Mouse (Mus musculus) MEL (cell line): Measurements from ENCODE around the gene March6. TPM values are rescaled to one million over a fixed set of nuclear protein-coding genes. Genes with fewer than 3 reads are reported as not detected.

ENCODE experiments used
- DNase-seq: peaks from one replicate; pipeline ENCODE4 v3.0.0; 2011; ENCODE audit warnings: low read depth, low spot score
- H3K27ac ChIP-seq: 2 replicates; pipeline ENCODE4 v1.5.1; 2012; ENCODE audit warnings: low read depth, mild to moderate bottlenecking, control low read depth, low read length, moderate library complexity; ENCODE audit not compliant: control insufficient read depth
- H3K27me3 ChIP-seq, 2 experiments: fragments of 150-350 bp in 1 of 2; sonication (generic) in 1 of 2; 2 replicates each; pipeline ENCODE4 v1.6.1; 2012; ENCODE audit warnings: low read length in 2 of 2, mild to moderate bottlenecking in 2 of 2, improper control_type of control experiment in 1 of 2, moderate library complexity in 1 of 2; ENCODE audit not compliant: insufficient read depth in 2 of 2, control insufficient read depth in 1 of 2
- H3K36me3 ChIP-seq, 2 experiments: 2 replicates each; pipeline ENCODE4 v1.6.1; 2012 to 2014; ENCODE audit warnings: low read length in 2 of 2, improper control_type of control experiment in 1 of 2, inconsistent platforms in 1 of 2, mild to moderate bottlenecking in 1 of 2; ENCODE audit not compliant: insufficient read depth in 2 of 2, control insufficient read depth in 1 of 2
- H3K4me1 ChIP-seq, 2 experiments: fragments of 150-350 bp in 1 of 2; sonication (generic) in 1 of 2; 2 replicates each; pipeline ENCODE4 v1.6.1; 2012; ENCODE audit warnings: low read length in 2 of 2, improper control_type of control experiment in 1 of 2, mild to moderate bottlenecking in 1 of 2; ENCODE audit not compliant: insufficient read depth in 2 of 2, control insufficient read depth in 1 of 2
- H3K4me3 ChIP-seq, 2 experiments: fragments of 150-350 bp in 1 of 2; sonication (generic) in 1 of 2; 2 replicates each; pipeline ENCODE4 v1.5.1; 2012; ENCODE audit warnings: low read depth in 2 of 2, low read length in 2 of 2, mild to moderate bottlenecking in 2 of 2, moderate library complexity in 2 of 2, control low read depth in 1 of 2, improper control_type of control experiment in 1 of 2; ENCODE audit not compliant: control insufficient read depth in 1 of 2, insufficient read depth in 1 of 2
- H3K79me2 ChIP-seq: 2 replicates; pipeline ENCODE4 v1.6.1; 2012; ENCODE audit warnings: mild to moderate bottlenecking, low read length, moderate library complexity; ENCODE audit not compliant: control insufficient read depth, poor library complexity, insufficient read depth
- H3K9ac ChIP-seq: 2 replicates; pipeline ENCODE4 v1.6.1; 2012; ENCODE audit warnings: low read depth, mild to moderate bottlenecking, control low read depth, low read length, moderate library complexity; ENCODE audit not compliant: control insufficient read depth, poor library complexity, severe bottlenecking
- H3K9me3 ChIP-seq: fragments of 150-350 bp; sonication (generic); replicated peaks from 2 replicates; pipeline ENCODE4 v1.6.1; 2012; ENCODE audit warnings: mild to moderate bottlenecking, low read length, improper control_type of control experiment, moderate library complexity; ENCODE audit not compliant: insufficient read depth
- BHLHE40 ChIP-seq: IDR thresholded peaks from 2 replicates; pipeline ENCODE4 v1.6.1; 2012; ENCODE audit warnings: low read depth, mild to moderate bottlenecking, inconsistent platforms, low read length, improper control_type of control experiment, borderline replicate concordance
- CHD1 ChIP-seq: IDR thresholded peaks from 2 replicates; pipeline ENCODE4 v1.6.1; 2012; ENCODE audit warnings: low read depth, mild to moderate bottlenecking, inconsistent platforms, low read length, improper control_type of control experiment
- E2F4 ChIP-seq: IDR thresholded peaks from 2 replicates; pipeline ENCODE4 v1.6.1; 2011; ENCODE audit warnings: low read depth, low read length, improper control_type of control experiment, borderline replicate concordance
- ELF1 ChIP-seq: IDR thresholded peaks from 2 replicates; pipeline ENCODE4 v1.6.1; 2014; ENCODE audit warnings: low read depth, mild to moderate bottlenecking, inconsistent platforms, low read length, improper control_type of control experiment, moderate library complexity
- ETS1 ChIP-seq: IDR thresholded peaks from 2 replicates; pipeline ENCODE4 v1.6.1; 2012; ENCODE audit warnings: low read depth, mild to moderate bottlenecking, inconsistent platforms, low read length, improper control_type of control experiment, moderate library complexity
- GATA1 ChIP-seq: IDR thresholded peaks from 2 replicates; pipeline ENCODE4 v1.6.1; 2011; ENCODE audit warnings: low read depth, low read length, improper control_type of control experiment
- HCFC1 ChIP-seq: IDR thresholded peaks from 2 replicates; pipeline ENCODE4 v1.6.1; 2012; ENCODE audit warnings: low read depth, mild to moderate bottlenecking, inconsistent platforms, low read length, improper control_type of control experiment, moderate library complexity
- JUND ChIP-seq: IDR thresholded peaks from 2 replicates; pipeline ENCODE4 v1.6.1; 2011; ENCODE audit warnings: low read depth, mild to moderate bottlenecking, improper control_type of control experiment, low read length
- MAFK ChIP-seq: IDR thresholded peaks from 2 replicates; pipeline ENCODE4 v1.6.1; 2011; ENCODE audit warnings: low read depth, mild to moderate bottlenecking, low read length, improper control_type of control experiment, borderline replicate concordance
- MXI1 ChIP-seq: IDR thresholded peaks from 2 replicates; pipeline ENCODE4 v1.6.1; 2011; ENCODE audit warnings: mild to moderate bottlenecking, low read depth, low read length, improper control_type of control experiment
- MYC ChIP-seq: IDR thresholded peaks from 2 replicates; pipeline ENCODE4 v1.6.1; 2011; ENCODE audit warnings: low read depth, mild to moderate bottlenecking, low read length, improper control_type of control experiment, moderate library complexity
- NRF1 ChIP-seq: IDR thresholded peaks from 2 replicates; pipeline ENCODE4 v1.6.1; 2014; ENCODE audit warnings: low read depth, mild to moderate bottlenecking, inconsistent platforms, low read length, improper control_type of control experiment, moderate library complexity; ENCODE audit not compliant: poor library complexity, insufficient read depth, severe bottlenecking
- POLR2A ChIP-seq, 2 experiments: IDR thresholded peaks; 2 replicates each; pipeline ENCODE4 v1.6.1; 2011 to 2012; ENCODE audit warnings: low read length in 2 of 2, mild to moderate bottlenecking in 2 of 2, control low read depth in 1 of 2, improper control_type of control experiment in 1 of 2, low read depth in 1 of 2, moderate library complexity in 1 of 2; ENCODE audit not compliant: control insufficient read depth in 1 of 2, insufficient read depth in 1 of 2, poor library complexity in 1 of 2
- RCOR1 ChIP-seq: IDR thresholded peaks from 2 replicates; pipeline ENCODE4 v1.6.1; 2012; ENCODE audit warnings: low read depth, mild to moderate bottlenecking, inconsistent platforms, low read length, improper control_type of control experiment
- SMC3 ChIP-seq: IDR thresholded peaks from 2 replicates; pipeline ENCODE4 v1.6.1; 2011; ENCODE audit warnings: low read depth, low read length, improper control_type of control experiment
- TCF12 ChIP-seq: IDR thresholded peaks from 2 replicates; pipeline ENCODE4 v1.6.1; 2014; ENCODE audit warnings: low read depth, mild to moderate bottlenecking, inconsistent platforms, low read length, improper control_type of control experiment, moderate library complexity
- USF2 ChIP-seq, 2 experiments: IDR thresholded peaks; 2 replicates each; pipeline ENCODE4 v1.6.1; 2011 to 2012; ENCODE audit warnings: improper control_type of control experiment in 2 of 2, low read length in 2 of 2, borderline replicate concordance in 1 of 2, inconsistent platforms in 1 of 2, low read depth in 1 of 2, mild to moderate bottlenecking in 1 of 2; ENCODE audit not compliant: insufficient read depth in 1 of 2
- ZC3H11A ChIP-seq: IDR thresholded peaks from 2 replicates; pipeline ENCODE4 v1.6.1; 2012; ENCODE audit warnings: low read depth, mild to moderate bottlenecking, inconsistent platforms, low read length, improper control_type of control experiment
- polyA plus RNA-seq, 2 experiments: library from polyadenylated mRNA; stranded (reverse) in 1 of 2; unstranded in 1 of 2; fragments of >175 nt in 1 of 2; fragments of >200 nt in 1 of 2; gene quantifications; 2 replicates each; pipeline versions ENCODE4 v1.2.1 to v1.2.4; 2012; ENCODE audit warnings: low replicate concordance in 2 of 2, low read depth in 1 of 2; ENCODE audit not compliant: insufficient read length in 2 of 2, insufficient read depth in 1 of 2, missing spikeins in 1 of 2
- total RNA-seq: library from RNA; depleted of rRNA; stranded (reverse); fragments of 300-350 nt; gene quantifications from 2 replicates; pipeline ENCODE4 v1.2.3, GENCODE M21; 2012

The March6 gene
- total and polyA plus RNA-seq, 3 experiments, result 37.9 to 114 (median 62.5) TPM

- peaks cover 7 to 18% of the 10 kb centered on the region in 2 experiments for H3K4me1 ChIP-seq
- no peak for DNase-seq
- H3K27ac ChIP-seq, result no peak overlapping the region
- no peaks in the 10 kb centered on the region for H3K79me2 ChIP-seq
- H3K9ac ChIP-seq, result no peak overlapping the region
- H3K9me3 ChIP-seq, result no peaks in the 10 kb centered on the region
- no peak for TF ChIP-seq SMC3
- TF ChIP-seq TCF12, result no peak
- no peak for TF ChIP-seq E2F4
- TF ChIP-seq CHD1, result no peak
- TF ChIP-seq ZC3H11A, result no peak
- TF ChIP-seq ETS1, result no peak
- TF ChIP-seq BHLHE40, result no peak
- H3K4me3 ChIP-seq, result no peak overlapping the region
- no peaks in the 10 kb centered on the region for H3K27me3 ChIP-seq
- H3K36me3 ChIP-seq, result peaks cover 0 to 13% of the 10 kb centered on the region in 2 experiments; a peak in 2 of 4 replicates
Measured at GRCm38 (mm10) chr15:31568581-31568996, 37.7 kb upstream of the March6 start.

- DNase-seq, result no peak
- H3K4me1 ChIP-seq, result peaks cover 1 to 15% of the 10 kb centered on the region in 2 experiments
- no peaks in the 10 kb centered on the region for H3K79me2 ChIP-seq
- H3K9ac ChIP-seq, result no peak overlapping the region
- no peak overlapping the region for H3K27ac ChIP-seq
- peaks cover 0 to 4% of the 10 kb centered on the region in 2 experiments; a peak in 2 of 4 replicates for H3K36me3 ChIP-seq
- no peaks in the 10 kb centered on the region for H3K9me3 ChIP-seq
- no peaks in the 10 kb centered on the region for H3K27me3 ChIP-seq
- H3K4me3 ChIP-seq, result no peak overlapping the region
- TF ChIP-seq SMC3 (no peak), MAFK (no peak), RCOR1 (no peak), E2F4 (no peak), MYC (no peak), POLR2A (IDR thresholded peaks at IDR 0.05; ENCODE audit: control insufficient read depth in 1 of 2, insufficient read depth in 1 of 2, low read depth in 1 of 2, low read length in 2 of 2, poor library complexity in 1 of 2) (no peak)
Measured at GRCm38 (mm10) chr15:31567431-31567830, 36.6 kb upstream of the March6 start.

GRCm38 (mm10) chr15:31565786-31566185 lies 34.9 kb upstream of the March6 start:
- Histone ChIP-seq H3K9ac (no peak overlapping the region), H3K79me2 (no peaks in the 10 kb centered on the region), H3K27me3 (no peaks in the 10 kb centered on the region), H3K27ac (no peak overlapping the region), H3K9me3 (no peaks in the 10 kb centered on the region), H3K36me3 (peaks cover 0 to 2% of the 10 kb centered on the region in 2 experiments; a peak in 1 of 4 replicates), H3K4me1 (peaks cover 0 to 9% of the 10 kb centered on the region in 2 experiments; a peak in 2 of 4 replicates), H3K4me3 (no peak overlapping the region)
- no peak for DNase-seq
- no peak for TF ChIP-seq NRF1
- no peak for TF ChIP-seq HCFC1
- no peak for TF ChIP-seq MXI1
- no peak for TF ChIP-seq ELF1
- no peak for TF ChIP-seq JUND
- no peak for TF ChIP-seq USF2 (IDR thresholded peaks at IDR 0.05; ENCODE audit: borderline replicate concordance in 1 of 2, insufficient read depth in 1 of 2, low read depth in 1 of 2, low read length in 2 of 2)
- no peak for TF ChIP-seq CHD1
- no peak for TF ChIP-seq BHLHE40
- no peak for TF ChIP-seq ZC3H11A
- TF ChIP-seq GATA1, result no peak
